Mouse (Mus musculus): ENCODE results near the gene Khdc4.

The Khdc4 gene

DNA sequence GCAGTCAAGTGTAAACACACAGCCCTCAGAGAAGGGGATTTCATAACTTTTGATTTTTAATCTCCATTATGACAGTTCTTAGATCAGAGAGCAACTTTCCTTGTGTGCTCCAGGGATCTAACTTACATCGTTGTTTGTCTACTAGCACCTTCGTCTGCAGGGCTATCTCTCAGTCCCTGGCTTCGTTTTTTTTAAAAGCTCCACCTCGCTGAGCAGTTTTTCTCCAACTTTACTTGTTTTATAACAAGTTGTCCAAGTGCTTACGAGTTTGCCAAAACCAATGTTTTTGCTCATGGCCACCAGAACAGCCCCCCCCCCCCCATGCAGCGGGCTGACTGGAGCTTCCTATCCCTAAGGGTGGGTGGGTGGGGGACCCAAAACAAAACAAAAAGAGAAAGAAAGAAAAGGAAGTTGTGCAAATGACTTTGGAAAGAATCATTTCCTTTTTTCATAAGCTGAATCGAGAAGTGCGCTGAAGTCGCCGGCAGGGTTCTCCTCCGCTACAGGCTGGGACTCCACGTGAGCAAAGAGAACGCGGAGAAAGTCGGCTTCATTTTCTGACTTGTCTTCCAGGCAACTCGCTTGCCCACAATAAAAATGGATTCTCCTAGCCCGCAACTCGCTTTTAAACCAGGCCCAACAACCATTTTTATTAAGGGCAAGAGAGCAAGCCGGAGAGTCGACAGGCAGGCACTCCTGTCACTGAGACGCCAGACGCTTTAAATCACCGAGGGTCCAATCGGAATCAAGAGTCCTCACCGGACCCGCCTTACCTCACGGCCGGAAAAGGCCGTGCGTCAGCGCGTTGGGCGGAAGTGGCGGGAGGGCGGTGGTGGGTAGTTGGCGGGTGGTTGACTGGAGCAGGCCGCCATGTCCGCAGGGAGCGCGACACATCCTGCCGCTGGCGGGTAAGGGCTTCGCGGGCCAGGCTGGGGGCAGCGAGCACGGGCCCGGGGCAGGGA is at the start of gene Khdc4:
Khdc4 (plus strand) TSS at position 824 of the 962 bp plus-strand sequence.
- DNase-seq (ENCODE audit: low read depth) = peak; percentile 95

DNA sequence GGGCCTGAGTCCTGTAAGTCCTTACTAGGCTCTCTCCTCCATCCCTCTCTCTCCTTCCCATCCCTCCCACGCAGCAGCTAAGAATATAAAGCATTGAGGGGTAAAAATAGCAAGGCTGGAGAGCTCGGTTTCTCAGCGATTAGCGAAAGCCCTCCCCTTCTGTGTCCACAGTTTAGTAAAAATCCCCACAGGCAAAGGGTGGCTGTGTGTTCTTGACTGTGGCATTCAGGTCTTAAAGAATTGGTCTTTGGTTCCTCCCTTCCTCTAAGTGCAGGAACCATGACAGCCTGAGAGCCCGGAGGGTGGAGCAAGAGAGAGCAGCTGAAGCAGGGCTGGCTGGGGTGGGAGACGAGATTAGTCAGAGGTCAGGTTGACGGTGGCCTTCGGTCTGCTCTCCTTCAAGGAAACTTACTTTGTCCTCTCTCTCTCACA is 49.0 kb upstream of the Khdc4 start:
- no peak for DNase-seq (ENCODE audit: low read depth)

DNA sequence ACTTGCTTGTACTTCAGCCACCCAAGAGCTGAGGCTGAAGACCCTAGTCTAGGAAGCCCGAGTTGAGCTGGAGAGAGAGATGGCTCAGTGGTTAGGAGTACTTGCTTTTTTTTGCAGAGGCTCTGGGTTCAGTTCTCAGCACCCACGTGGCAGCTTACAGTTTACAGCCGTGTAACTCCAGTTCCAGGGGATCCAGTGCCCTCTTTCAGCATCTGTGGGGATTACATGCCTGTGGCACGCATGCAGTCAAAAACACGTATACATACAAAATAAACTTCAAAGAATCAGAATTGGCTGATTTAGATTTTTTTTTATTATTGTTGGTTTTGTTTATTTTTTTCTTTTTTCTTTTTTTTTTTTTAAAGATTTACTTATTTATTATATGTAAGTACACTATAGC is 48.5 kb upstream of the Khdc4 start:
- DNase-seq (ENCODE audit: low read depth) = no peak

DNA sequence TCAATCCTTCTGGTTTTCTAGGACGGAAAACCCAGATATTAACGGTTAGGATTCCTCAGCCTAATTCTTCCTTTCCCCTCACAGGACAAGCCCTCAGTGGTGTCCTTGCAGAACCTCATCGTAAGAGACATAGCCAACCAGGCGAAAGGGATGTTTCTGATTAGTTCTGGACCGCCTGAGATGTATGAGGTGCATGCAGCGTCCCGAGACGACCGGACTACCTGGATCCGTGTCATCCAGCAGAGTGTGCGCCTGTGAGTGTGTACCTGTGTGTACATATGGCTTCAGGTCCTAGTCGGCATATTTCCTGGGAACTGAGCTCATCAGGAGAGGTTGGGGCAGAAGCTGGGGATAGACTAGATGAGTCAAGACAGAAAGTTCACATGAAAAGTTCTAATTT is 46.4 kb upstream of the Khdc4 start:
- DNase-seq (ENCODE audit: low read depth) = no peak

DNA sequence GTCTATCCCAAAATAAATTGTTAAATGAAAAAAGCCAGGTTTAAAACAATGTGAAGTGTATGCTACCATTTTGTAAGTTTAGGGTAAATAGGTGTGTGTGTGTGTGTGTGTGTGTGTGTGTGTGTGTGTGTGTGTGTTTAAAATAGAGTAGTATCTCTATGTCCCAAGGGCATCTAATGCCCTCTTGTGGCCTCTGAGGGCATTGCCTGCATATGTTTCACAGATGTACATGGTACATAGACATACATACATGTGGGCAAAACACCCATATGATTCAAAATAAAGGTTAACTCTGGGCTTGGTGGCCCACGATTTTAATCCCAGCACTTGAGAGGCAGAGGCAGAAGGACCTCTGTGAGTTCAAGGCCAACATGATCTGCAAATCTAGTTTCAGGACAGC is 44.9 kb upstream of the Khdc4 start:
- DNase-seq (ENCODE audit: low read depth) = no peak

DNA sequence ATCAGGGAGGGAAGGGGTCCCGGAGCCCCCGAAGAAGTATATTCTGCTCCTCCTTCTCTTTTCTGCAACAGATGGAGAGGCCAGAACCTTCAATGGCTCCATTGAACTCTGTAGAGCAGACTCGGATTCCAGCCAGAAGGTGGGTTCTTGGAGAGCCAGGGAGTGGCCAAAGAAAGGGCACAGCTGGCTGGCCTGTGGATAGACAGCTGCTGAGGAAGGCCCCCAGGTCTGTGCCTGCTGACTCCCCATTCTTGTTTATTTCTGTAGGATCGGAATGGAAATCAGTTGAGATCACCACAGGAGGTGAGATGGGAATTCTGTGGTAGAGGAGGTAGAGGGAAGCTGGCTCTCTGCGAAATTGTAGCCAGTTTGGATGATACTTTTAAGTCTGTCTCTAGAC is 42.5 kb upstream of the Khdc4 start:
- no peak for DNase-seq (ENCODE audit: low read depth)

DNA sequence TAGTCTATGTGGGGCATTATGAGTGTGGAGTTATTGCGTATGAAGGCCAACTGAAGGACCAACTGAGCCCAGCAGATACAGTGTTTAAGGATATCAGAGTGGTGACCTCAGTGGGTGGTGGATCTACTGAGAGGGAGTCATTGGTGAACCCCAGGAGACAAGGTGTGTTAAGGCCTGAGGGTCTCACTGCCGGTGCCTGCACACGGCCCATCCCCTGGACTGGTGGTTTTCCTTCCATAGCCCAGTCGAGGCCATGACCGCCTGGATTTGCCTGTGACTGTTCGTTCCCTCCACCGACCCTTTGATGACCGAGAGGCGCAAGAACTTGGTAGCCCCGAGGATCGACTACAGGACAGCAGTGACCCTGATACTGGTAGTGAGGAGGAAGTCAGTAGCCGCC is 39.7 kb upstream of the Khdc4 start:
- no peak for DNase-seq (ENCODE audit: low read depth)

DNA sequence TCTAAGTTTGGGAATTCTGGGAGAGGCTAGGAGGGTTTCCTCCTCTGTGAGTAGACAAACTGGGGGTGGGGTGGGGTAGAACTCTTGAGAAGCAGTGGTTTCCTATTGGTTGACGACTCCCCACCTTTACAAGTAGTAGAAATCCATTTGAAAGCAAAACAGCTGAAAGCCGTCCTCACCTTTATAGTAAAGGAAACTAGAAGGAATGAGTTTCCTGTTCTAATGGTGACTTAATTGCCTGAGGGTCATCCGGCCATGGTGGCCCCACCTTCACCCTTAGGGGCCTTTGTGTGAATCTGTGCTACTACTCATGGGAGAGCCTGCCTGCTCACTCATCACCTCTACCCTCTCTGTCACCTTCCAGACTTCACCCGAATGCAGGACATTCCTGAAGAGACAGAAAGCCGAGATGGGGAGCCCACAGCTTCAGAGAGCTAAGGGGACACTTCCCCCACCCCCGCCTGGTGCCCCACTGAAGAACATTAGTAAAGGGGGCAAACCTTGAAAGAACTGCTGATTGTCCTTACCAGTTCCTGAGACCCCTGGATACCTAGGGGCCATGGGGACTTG is 39.1 kb upstream of the Khdc4 start:
- no peak for DNase-seq (ENCODE audit: low read depth)

DNA sequence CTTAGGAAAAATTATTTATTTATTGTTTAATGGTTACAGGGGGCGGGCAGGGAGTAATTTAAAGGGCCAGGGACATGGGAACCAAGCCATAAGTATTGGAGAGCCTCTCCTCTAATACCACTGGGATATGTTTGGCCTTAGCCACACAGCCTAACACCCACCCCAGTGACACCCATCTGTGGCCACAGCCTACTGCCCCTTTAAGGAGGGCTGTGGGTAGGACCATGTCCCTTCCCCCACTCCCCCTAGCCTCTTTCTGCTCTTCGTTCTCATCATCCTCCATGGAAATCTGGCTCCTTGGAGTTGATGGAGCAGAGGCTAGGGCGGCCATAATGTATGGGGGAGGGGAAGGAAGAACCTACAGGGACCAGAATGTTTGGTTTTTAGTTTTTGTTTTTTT is 38.5 kb upstream of the Khdc4 start:
- DNase-seq (ENCODE audit: low read depth) = no peak

DNA sequence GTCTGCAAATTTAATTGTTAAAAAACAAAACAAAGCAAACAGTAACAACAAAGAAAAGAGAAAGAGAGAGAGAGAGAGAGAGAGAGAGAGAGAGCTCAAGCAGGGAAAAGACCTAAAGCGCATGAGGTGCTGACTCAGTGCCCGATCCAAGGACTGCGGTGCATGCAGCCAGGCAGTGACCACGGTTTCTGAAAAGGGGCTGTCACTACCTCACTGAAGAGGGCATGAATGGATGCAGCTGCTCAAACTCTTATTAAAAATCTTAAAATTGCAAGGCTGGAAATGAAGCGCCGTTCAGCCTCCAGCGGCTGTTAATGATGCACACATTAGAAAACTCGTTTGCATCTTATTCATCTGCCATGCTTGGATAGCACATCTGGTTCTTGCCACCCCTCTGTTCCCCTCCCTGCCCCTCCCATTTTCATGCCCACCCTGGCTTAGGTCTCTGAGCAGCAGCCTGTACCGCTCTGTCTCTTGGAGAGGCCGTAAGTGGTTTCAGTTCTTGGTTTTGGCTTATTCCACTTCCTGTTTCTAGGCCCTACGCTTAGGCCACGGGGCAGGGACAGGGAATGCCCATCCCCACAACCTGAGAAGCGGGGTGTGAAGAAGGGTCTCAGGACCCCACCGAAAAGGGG is 37.7 kb upstream of the Khdc4 start:
- DNase-seq (ENCODE audit: low read depth) = no peak

DNA sequence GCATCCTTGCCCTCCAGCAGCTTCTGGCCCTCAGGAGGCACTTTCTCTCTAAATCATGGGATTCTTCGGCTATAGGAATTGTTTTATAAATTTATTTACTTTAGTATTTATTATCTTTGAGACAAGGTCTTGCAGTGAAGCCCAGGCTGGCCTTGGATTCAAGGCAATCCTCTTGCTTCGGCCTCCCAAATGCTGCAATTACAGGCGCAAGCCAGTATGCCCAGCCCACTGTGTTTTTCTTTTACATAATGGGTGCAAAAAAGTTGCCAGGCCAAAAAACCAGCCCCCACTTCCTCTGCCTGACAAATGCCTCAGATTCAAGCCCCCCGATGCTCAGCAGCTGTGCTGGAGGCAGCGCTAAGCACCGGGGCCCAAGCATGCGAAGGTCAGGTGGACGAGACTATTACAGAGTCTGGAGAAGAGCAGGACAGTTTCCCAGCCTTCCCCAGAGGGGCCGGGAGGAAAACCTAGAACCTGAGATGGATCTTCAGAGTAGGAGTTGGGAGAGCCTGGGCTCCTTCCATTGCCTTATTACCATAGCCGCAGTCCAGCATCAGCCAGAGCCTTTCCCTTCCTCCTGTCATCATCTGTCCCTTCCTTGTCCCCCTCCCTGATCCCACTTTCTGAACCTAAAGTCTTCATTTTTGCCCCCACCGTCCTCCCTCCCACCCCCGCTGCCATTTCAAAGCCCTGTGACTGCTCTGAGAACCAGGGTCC is 37.0 kb upstream of the Khdc4 start:
- DNase-seq (ENCODE audit: low read depth) = no peak

DNA sequence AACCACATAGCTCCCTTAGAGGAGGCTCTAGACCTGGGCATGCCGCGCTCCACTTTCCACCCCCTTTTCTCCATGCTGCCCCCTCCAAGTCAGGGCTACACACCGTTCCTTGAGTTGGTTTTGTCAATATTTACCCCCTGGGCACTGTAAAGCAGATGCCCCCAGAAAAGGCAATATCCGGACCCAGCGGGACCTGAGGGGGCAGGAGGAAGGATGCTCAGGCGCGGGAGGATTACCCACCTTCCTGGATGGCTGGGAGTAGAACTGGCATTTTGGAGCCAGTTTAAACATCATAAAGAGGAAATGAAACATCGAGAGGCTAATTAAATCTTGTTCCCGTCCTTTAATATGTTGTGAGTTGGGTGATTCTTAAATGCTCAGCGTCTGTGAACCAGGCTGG is 36.4 kb upstream of the Khdc4 start:
- no peak for DNase-seq (ENCODE audit: low read depth)

DNA sequence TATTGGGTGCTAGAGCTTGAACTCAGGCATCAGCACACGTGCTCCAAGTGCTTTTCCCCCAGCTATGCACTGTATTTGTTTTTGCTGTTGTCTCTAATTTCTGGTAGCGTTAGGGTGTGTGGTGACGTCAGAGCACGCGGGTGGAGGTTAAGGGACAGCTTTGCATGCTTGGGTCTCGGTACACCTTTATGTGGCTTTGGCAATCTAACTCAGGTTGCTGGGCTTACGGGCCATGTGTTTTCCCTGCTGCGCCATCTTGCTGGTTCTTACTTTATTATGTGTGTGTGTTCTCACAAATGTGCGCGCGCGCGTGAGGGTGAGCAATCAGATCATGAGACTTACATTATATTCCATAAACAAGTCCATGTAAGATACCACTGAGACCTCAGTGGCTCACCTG is 35.6 kb upstream of the Khdc4 start:
- DNase-seq (ENCODE audit: low read depth) = no peak

DNA sequence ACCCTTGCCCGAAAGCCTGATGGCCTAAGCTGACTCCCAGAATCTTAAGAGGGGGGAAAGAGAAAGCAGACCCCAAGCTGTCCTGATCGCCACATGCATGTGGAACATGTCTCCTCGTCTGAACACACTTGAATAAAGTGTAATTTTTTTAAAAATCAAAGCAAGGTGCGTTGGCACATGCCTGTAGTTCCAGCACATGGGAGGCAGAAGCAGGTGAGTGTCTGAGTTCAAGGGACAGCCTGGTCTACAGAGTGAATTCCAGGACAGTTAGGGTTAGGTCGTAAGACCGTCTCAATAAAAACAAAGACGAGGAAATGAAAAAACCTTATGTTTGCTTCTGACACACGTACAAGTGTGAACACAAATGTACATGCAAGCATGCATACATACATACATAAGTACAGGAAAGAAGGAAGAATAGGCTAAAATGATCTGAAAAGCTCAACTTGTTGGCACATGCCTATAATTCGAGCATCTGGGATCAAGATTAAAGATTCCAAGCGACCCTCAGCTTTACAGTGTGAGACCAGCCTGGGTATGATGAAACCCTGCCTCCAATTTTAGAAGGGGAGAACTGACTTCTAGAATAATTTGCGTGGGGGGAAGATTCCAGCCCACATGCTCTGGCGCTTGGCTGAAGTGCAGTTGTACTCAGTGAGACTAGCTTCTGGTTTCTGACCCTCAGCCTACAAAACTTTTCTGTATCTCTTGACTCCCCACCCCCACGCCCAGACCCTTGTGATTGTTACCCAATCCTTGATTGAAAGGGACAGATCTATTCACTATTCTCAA is 34.7 kb upstream of the Khdc4 start:
- DNase-seq (ENCODE audit: low read depth) = no peak

DNA sequence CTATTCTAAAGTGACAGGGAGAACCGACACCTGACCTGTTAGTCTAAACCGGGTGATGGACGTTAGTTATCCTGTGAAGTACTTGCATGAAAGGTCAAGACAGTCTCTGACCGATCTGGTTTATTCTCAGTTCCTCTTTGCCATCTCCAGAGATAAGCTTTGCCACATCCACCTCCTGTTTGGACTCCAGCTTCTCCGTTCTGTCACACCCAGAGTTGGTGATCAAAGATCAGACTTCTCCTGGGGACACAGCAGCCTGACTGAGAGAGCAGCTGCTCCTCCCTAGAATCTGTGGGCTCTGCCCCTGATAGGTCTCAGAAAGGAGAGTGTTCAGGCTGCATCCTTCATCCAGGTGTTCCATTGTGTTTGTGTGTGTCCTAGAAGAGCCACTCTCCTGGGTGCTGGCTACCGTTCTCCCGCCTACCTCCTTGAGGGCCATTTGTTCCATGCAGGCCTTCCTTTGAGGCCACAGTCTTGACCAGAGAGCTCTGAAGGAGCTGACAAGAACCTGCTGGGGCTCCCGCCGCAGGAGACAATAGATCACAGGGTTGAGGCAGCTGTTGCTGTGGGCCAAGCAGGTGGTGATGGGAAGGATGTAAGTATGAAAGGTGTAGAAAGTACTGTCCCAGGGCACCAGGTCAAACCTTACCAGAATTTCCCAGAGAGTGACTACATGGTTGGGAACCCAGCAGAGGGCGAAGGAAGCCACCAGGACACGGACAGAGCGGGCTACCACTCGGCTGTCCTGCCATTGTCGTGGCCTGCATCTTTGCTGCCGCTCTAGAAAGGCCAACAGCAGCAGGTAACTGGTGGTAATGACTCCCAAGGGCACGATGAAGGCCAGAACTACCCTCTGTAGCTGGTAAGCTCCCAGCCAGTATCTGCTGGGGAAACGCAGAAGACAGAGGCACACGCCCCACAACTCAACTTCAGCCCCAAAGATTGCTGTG is 33.7 kb upstream of the Khdc4 start:
- no peak for DNase-seq (ENCODE audit: low read depth)

DNA sequence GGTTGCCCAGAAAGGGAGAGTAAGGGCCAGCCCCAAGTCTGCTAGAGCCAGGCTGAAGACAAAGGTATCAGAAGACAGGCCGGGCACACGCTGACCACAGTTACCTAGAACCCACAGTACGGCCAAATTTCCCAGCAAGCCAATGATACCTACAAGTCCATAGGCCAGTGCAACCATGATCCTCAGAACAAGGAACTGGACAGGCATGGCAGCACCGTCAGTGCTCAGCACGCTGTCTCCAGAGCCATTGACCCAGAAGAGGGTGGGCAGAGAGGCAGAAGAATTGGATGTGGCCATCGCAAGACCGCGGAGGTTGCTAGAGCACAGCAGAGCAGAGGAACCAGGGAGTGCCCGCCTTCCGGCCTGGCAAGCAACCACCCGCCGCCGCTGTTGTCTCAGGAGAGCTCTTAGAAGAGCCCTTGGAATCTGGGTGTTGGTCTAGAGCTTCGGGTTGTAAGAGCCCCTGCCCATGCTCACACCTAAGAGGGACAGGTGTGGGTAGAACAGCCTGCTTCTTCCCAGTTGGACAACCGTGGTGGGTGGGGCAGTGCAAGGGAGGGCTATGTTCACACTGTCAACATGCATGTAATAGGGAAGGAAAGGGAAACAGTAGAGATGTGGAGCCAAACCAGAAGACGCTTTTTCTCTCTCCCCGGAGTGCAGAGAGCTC is 32.6 kb upstream of the Khdc4 start, which contains the start of gene Rxfp4:
Rxfp4 (minus strand) TSS at position 297 of the 670 bp plus-strand sequence.
- DNase-seq (ENCODE audit: low read depth) = no peak

DNA sequence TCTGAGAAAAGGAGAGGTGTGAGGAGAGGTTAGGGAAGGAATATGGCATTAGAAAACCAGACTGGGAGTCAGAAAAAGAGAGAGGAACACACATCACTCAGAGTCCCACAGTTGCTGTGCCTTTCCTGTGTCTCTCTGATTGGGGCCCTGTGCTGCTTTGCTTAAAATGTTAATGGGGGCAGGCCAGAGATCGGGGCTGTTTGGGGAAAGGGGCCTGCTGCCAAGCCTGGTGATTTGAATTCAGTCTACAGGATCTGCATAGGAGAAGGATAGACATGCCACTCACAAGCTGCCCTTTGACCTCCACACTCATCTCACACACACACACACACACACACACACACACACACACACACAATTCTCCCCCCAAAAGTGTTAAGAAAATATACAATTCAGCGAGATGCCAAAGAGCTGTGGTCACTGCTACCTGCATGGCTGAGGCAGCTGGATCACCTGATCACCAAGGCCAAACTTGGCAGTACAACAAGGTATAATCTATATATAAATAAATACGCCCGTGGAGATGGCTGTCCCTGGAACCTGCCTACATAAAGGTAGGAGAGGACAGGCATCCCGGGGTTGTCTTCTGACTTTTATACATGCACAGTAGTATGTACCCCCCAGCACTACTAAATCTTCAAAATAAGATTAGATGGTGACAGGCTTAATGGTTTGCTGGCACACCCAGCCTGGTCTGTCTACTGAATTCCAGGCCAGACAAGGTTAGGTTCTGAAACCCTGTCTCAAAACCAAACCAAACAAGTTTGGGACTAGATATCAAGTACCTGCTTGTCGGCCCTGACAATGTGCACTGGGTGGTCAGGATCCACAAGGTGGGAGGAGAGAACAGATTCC is 31.9 kb upstream of the Khdc4 start:
- no peak for DNase-seq (ENCODE audit: low read depth)

DNA sequence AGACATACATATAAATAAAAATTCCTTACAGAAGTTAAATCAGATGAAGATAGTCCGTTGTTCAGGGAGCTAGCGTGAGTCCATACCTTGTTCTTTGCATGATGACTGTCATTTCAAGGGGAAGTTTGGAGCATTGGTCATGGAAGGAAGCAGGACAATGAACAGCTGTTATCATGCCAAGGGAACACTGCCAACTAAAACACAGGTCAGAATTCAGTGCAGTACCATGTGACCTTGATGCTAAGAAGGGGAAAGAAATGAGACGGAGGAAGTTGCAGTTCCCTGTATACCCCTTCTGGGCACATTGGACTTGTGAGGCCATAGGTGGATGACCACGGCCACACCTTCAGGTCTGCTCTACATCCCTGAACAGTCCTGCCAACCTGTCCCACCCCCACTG is 31.0 kb upstream of the Khdc4 start:
- DNase-seq (ENCODE audit: low read depth) = peak; percentile 75

DNA sequence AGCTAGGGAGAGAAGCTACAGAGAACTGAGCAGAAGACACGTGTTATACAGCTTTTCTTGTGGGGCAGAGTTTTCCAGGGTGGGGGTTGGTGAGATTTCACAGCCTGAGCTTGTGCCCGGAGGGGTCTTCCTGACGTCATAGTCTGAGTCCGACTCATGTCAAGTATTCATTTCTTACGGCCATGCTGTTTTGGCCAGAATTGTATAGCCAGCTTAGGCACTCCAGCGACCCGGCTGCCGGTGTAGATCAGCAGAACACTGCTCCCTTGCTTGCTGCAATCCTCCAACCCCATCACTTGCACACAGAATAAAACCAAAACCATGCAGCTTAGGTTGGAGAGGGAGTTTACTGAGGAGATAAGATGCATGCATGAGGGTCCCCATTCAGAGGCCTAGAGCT is 30.0 kb upstream of the Khdc4 start:
- DNase-seq (ENCODE audit: low read depth) = no peak
